Mouse (Mus musculus) heart, embryonic 16.5 days (tissue): ENCODE measurements around the gene Arl6ip4. TPM values are rescaled to one million over a fixed set of nuclear protein-coding genes. Genes with fewer than 3 reads are reported as not detected.

ENCODE experiments used
- polyA plus RNA-seq: library from polyadenylated mRNA; unstranded; fragments of >200 nt; fragmentation: Nextera tagmentation; extraction: Ambion mirVana; gene quantifications from 2 replicates; pipeline ENCODE4 v1.2.1, GENCODE M21; 2015

Arl6ip4 gene
- polyA plus RNA-seq, 1 experiment from 2014 or later: 78.1 TPM

Other genes starting within 250 kb of the Arl6ip4 start
- 0.41 and 0.45 TPM in 2 replicates for gene Hcar1, start 236.1 kb upstream of the Arl6ip4 start, polyA plus RNA-seq
- 79.0 and 96.2 TPM in 2 replicates for gene Denr, start 208.9 kb upstream of the Arl6ip4 start, polyA plus RNA-seq
- 1.8 and 2.9 TPM in 2 replicates for gene Gm43518, start 188.7 kb upstream of the Arl6ip4 start, polyA plus RNA-seq
- gene Ccdc62, start 185.4 kb upstream of the Arl6ip4 start, polyA plus RNA-seq: 4.4 and 6.3 TPM in 2 replicates
- gene Hip1r, start 142.5 kb upstream of the Arl6ip4 start, polyA plus RNA-seq: 11.2 and 11.7 TPM in 2 replicates
- gene Vps37b, start 83.8 kb upstream of the Arl6ip4 start, polyA plus RNA-seq: 58.7 and 61.4 TPM in 2 replicates
- 3.8 and 7.2 TPM in 2 replicates for gene Abcb9, start 20.3 kb upstream of the Arl6ip4 start, polyA plus RNA-seq
- 21.3 and 24.2 TPM in 2 replicates for gene Ogfod2, start 3.8 kb upstream of the Arl6ip4 start, polyA plus RNA-seq
- gene Pitpnm2, start 133.7 kb downstream of the Arl6ip4 start, polyA plus RNA-seq: 6.9 and 7.3 TPM in 2 replicates
- 8.7 and 10.5 TPM in 2 replicates for gene Mphosph9, start 211.9 kb downstream of the Arl6ip4 start, polyA plus RNA-seq
- gene 2810006K23Rik, start 212.0 kb downstream of the Arl6ip4 start, polyA plus RNA-seq: 18.5 and 20.3 TPM in 2 replicates
- gene Cdk2ap1, start 247.0 kb downstream of the Arl6ip4 start, polyA plus RNA-seq: 14.6 and 19.6 TPM in 2 replicates